Mouse (Mus musculus): Measurements from ENCODE around the gene Cdkal1. TPM values are rescaled to one million over a fixed set of nuclear protein-coding genes. Genes with fewer than 3 reads are reported as not detected.

Gene Cdkal1
- total RNA-seq, 1 experiment from 2014 or later, result 68.2 TPM

DNA sequence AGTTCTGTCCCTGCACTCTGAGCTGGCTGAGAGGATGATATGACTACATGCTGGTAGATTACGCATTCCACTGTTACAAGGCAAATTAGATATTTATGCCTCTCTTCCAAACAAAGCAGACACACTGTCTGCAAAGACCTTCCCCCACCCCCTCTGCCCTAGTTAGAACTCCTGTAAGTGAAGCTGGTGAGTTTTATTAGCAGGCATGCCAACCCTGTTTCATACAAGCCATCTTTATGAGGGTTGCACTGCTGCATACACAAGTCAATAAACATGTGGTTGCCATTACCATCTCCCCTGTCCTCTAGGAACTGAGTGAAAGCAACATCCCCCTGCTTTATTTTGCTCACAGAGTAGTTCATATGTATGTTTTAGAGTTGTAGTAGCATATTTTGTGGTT lies 447.9 kb downstream of the Cdkal1 start:
- no peak for ATAC-seq (ENCODE audit: extremely low read depth, insufficient number of reproducible peaks, low FRiP score, poor library complexity, severe bottlenecking)

DNA sequence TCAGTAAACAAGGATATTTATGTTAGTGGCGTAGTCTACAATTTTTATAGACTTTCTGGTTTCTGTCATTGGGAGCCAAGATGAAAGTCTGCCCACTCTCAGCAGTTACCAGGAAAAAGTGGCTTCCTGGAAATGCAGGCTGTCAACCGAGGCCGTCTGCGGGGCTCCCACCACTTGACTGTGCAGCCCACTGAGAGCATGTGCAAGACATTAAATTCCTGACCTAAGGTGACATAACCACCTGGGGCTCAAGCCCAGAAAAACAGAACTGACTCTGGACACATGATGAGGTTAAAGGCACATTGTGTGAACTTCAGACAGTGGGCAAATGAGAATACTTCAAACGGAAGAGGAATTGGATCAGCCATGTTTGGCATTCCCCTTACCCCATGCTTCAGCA lies 450.2 kb downstream of the Cdkal1 start:
- no peak for ATAC-seq (ENCODE audit: extremely low read depth, insufficient number of reproducible peaks, low FRiP score, poor library complexity, severe bottlenecking)

DNA sequence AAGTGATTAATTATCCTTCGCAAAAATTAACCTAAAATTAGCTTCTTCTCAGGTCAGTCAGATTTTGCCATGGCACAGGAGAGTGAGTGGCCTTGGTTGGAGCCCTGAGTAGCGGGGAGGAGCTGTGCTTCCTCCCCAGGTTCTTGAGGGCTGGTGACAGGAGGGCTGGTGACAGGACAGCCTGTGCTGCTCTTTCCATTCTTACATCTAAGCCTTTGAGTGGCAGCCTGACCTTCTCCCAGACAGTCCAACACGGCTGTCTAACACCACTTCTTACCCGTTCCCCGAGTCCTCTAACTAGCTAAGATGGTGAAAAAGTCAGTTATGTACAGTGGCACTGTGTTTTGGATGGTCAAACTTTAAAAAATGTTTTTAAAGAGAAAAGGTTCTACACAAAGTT lies 452.3 kb downstream of the Cdkal1 start:
- ATAC-seq (ENCODE audit: extremely low read depth, insufficient number of reproducible peaks, low FRiP score, poor library complexity, severe bottlenecking), result no peak

- no peak for ATAC-seq (ENCODE audit: extremely low read depth, insufficient number of reproducible peaks, low FRiP score, poor library complexity, severe bottlenecking)
These were observed 452.9 kb downstream of the Cdkal1 start for GRCm38 (mm10) chr13:29402526-29403040.

DNA sequence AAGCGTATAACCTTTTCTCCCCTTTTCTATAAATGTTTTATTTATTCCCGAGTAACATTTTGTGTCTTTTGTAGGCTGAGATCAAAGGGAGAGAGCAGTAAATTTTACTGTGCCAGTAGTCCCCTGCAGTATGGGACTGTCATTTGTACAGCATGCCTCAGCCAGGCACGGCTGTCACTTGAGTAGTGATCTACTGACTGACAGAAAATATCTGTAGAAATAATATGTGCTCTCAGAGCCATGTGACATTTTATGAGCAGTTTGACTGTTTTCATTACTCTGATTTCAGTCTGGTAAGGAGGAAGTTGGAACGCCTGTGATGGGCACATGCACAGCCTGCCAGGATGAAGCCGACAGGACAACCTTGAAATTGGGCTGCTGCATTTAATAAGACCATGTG lies 455.6 kb downstream of the Cdkal1 start:
- no peak for ATAC-seq (ENCODE audit: extremely low read depth, insufficient number of reproducible peaks, low FRiP score, poor library complexity, severe bottlenecking)

GRCm38 (mm10) chr13:29398456-29398855 lies 457.0 kb downstream of the Cdkal1 start:
- ATAC-seq (ENCODE audit: extremely low read depth, insufficient number of reproducible peaks, low FRiP score, poor library complexity, severe bottlenecking), result no peak

DNA sequence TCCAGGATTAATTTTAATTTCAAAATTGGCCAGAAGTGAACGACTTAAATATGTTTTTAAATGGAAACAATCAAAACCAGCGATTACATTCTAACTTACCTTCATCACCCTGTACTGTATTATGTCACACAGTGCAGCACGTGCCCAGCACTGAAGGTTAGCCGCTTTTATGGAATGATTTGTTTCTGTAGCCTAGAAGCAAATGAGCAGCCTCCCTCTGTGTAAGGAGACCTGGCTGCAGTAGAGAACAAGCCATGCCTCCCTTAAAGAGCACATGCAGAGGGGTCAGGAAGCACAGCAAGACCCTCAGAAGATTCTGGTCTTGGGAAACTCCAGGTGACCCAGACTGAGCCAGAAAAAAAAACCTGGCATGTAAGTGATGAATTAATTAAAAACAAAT lies 459.8 kb downstream of the Cdkal1 start:
- no peak for ATAC-seq (ENCODE audit: extremely low read depth, insufficient number of reproducible peaks, low FRiP score, poor library complexity, severe bottlenecking)

GRCm38 (mm10) chr13:29390025-29390424 lies 465.4 kb downstream of the Cdkal1 start:
- ATAC-seq (ENCODE audit: extremely low read depth, insufficient number of reproducible peaks, low FRiP score, poor library complexity, severe bottlenecking), result no peak

GRCm38 (mm10) chr13:29388918-29389317 lies 466.6 kb downstream of the Cdkal1 start:
- no peak for ATAC-seq (ENCODE audit: extremely low read depth, insufficient number of reproducible peaks, low FRiP score, poor library complexity, severe bottlenecking)

DNA sequence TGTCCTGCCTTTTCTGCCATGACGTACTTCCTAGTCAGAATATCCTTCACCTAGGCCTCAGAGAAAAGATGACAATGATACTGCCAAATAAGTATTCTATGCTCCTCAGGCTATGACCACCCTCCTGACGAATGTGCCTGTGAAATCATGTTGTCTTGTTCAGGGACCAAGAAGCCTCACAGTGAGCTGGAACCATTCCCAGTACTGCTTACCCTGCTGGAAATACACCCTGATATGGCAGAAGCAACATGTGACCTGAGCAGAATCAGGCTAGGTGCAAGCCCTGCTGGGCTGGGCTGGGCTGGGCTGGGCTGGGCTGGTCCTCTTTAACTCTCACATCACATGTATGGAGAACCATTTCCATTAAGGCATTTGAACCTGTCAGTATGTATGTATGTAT lies 477.9 kb downstream of the Cdkal1 start:
- ATAC-seq (ENCODE audit: extremely low read depth, insufficient number of reproducible peaks, low FRiP score, poor library complexity, severe bottlenecking), result no peak

DNA sequence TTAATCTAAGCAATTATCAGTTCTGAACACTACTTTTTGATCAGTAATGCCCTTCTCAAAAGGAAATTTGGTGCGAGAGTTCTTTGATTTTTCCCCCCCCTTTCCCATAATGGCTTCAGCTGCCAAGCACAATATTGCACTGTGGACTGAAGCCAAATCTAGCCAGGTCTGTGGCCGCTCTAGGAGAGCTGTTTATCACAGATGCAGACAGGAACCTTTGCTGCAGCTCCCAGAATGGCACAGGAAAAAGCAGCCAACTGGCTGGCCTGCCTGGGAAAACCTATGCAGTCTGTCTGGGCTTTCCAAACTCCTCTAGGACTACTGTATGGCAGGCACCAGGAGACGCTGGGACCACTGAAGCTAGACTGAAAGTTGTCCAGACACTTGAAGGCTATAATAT lies 483.6 kb downstream of the Cdkal1 start:
- no peak for ATAC-seq (ENCODE audit: extremely low read depth, insufficient number of reproducible peaks, low FRiP score, poor library complexity, severe bottlenecking)

- ATAC-seq (ENCODE audit: extremely low read depth, insufficient number of reproducible peaks, low FRiP score, poor library complexity, severe bottlenecking), result no peak
These were observed 484.1 kb downstream of the Cdkal1 start for GRCm38 (mm10) chr13:29371466-29371771.

- no peak for ATAC-seq (ENCODE audit: extremely low read depth, insufficient number of reproducible peaks, low FRiP score, poor library complexity, severe bottlenecking)
These were observed 484.6 kb downstream of the Cdkal1 start for GRCm38 (mm10) chr13:29370731-29371465.

DNA sequence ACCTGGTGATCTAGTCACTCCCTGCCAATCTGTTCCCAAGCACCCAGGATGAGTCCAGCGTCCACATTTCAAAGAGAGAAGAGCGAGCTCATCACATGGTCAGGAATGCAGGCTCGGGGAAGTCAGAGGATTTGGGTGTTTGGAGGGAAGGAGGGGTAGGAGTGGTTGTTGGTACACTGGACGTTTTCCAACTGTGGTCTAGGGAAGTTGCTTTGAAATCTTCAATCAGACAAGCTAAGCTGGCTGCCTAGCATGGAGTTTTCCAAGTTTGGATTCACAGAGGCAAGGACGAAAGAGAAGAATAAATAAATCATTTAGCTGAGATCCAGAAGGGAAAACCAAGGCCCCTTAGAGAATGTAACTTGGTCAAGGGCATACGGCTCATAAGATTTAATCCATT lies 486.7 kb downstream of the Cdkal1 start:
- no peak for ATAC-seq (ENCODE audit: extremely low read depth, insufficient number of reproducible peaks, low FRiP score, poor library complexity, severe bottlenecking)

- no peak for ATAC-seq (ENCODE audit: extremely low read depth, insufficient number of reproducible peaks, low FRiP score, poor library complexity, severe bottlenecking)
These were observed 490.4 kb downstream of the Cdkal1 start for GRCm38 (mm10) chr13:29364901-29365625.

DNA sequence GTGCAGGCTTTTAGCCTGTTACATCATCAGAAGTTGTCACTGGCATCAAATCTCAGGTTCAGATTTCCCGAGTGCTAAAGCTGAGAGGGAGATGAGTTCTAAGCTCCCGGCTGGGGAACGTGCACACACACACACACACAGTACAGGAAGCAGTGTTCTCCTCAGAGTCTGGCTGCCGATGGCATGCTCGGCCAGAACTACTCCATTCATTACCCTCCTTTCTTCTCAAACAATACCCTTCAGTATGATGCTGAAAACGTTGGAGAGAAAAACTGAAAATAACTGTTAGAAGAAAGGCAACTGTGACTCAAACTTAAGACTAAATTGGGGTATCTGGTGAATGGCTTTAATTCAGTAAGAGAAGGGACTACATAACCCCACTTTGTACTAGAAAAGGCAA lies 491.5 kb downstream of the Cdkal1 start:
- ATAC-seq (ENCODE audit: extremely low read depth, insufficient number of reproducible peaks, low FRiP score, poor library complexity, severe bottlenecking), result no peak

DNA sequence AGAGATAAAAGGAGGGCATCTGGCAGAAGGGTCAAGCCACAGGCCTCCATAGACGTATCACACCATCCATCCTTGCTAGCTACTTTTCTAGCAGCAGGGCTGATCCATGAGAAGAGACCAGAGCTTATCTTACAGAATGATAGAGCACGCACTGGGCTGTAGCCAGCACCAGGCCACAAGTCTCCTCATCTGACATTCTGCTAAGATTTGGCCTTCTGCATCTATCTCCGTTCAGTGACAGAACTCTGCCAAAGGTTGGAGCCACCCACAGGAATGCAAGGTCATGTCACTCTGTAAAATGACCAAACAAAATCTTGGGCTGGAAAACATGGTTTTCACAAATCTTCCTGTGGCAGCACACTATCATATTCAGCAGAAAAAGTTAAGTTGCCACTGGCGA lies 493.6 kb downstream of the Cdkal1 start:
- ATAC-seq (ENCODE audit: extremely low read depth, insufficient number of reproducible peaks, low FRiP score, poor library complexity, severe bottlenecking), result no peak

GRCm38 (mm10) chr13:29360899-29361298 lies 494.6 kb downstream of the Cdkal1 start:
- no peak for ATAC-seq (ENCODE audit: extremely low read depth, insufficient number of reproducible peaks, low FRiP score, poor library complexity, severe bottlenecking)

DNA sequence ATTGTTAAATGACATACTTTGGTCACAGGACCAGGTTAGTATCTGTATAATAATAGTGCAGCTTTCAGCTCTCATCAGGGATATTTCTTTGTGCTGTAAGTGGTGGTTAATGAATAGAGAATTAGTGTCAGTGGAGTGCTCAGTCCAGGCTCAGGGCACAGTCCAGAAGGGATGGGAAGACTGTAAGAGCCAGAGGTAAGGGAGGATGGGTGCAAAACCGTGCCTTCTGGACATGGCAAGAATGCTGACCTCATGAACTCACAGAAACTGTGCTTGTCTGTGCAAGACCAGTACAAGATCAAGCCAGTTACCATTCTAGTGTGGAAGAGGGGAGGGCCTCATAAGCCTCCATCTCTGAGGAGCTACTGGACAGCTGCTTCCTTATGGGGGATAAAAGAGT lies 496.1 kb downstream of the Cdkal1 start:
- ATAC-seq (ENCODE audit: extremely low read depth, insufficient number of reproducible peaks, low FRiP score, poor library complexity, severe bottlenecking), result no peak

- ATAC-seq (ENCODE audit: extremely low read depth, insufficient number of reproducible peaks, low FRiP score, poor library complexity, severe bottlenecking), result no peak
These were observed 498.0 kb downstream of the Cdkal1 start for GRCm38 (mm10) chr13:29357483-29357882.

- no peak for ATAC-seq (ENCODE audit: extremely low read depth, insufficient number of reproducible peaks, low FRiP score, poor library complexity, severe bottlenecking)
These were observed 499.4 kb downstream of the Cdkal1 start for GRCm38 (mm10) chr13:29356158-29356485.

All from neutrophil, adult 5-6 weeks (primary cell).